Mouse (Mus musculus): ENCODE measurements around the gene Snx30. TPM values are rescaled to one million over a fixed set of nuclear protein-coding genes. Genes with fewer than 3 reads are reported as not detected.

Gene Snx30
- polyA plus RNA-seq, 1 experiment from 2014 or later, result 3.5 TPM

DNA sequence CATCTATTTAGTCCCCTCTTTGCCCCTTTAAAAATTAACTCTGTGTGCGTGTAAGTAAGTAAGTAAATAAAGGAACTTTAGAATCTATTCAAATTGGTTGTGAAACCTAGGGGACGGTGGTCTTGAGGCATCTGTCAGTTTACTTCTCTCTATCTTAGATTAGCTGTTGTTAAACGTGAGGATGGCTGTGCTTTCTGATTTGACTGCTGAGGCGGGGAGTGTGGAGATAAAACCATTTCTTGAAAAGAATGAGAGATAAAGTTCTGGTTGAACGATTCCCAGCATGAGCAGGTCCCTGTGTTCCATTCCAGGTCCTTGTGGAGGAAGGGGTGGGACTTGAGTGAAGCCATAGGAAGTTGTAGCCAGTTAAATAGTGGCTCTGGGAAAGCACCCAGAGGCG is 67.6 kb downstream of the Snx30 start:
- Histone ChIP-seq H3K27me3 (ENCODE audit: control insufficient read depth, insufficient read depth, low read length) (no peaks in the 10 kb centered on the region), H3K9me3 (ENCODE audit: control insufficient read depth, low read length) (no peaks in the 10 kb centered on the region), H3K4me3 (ENCODE audit: low read depth, low read length) (no peak overlapping the region), H3K4me1 (replicated peaks; ENCODE audit: control insufficient read depth, insufficient read depth) (no peaks in the 10 kb centered on the region), H3K9ac (ENCODE audit: low read length) (no peak overlapping the region), H3K4me2 (replicated peaks; ENCODE audit: low read depth) (no peak overlapping the region), H3K27ac (replicated peaks) (no peak overlapping the region), H3K36me3 (ENCODE audit: control insufficient read depth, insufficient read depth, low read length) (no peaks in the 10 kb centered on the region)
- WGBS, result 51% methylated on average over 6 of the region's 6 CpGs
- DNase-seq (ENCODE audit: low spot score) (no peak), ATAC-seq (ENCODE audit: low FRiP score, low TSS enrichment) (no peak)
- no peak for TF ChIP-seq EP300 (optimal IDR thresholded peaks at IDR 0.05)
- TF ChIP-seq CTCF (IDR thresholded peaks at IDR 0.05; ENCODE audit: low read depth), result no peak

DNA sequence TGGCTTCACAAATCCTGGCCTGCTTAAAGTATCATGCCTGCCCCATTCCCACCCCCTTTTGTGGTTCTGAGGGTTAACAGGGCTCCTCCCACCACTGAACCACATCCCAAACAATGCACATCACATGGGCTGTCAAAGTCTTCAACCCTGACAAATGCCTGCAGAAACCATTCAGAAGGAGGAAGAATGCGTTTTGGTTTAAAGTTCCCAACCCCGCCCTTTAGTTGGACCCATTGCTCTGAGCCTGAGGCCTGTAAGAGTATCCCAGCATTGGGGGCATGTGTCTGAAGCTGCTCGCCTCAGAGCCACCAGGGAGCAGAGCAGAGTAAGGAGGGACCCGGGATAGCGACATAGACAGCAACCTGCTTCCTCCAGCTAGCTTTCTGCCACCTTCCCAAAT is 68.2 kb downstream of the Snx30 start:
- Histone ChIP-seq H3K4me2 (replicated peaks; ENCODE audit: low read depth) (no peak overlapping the region), H3K36me3 (ENCODE audit: control insufficient read depth, insufficient read depth, low read length) (no peaks in the 10 kb centered on the region), H3K4me1 (replicated peaks; ENCODE audit: control insufficient read depth, insufficient read depth) (no peaks in the 10 kb centered on the region), H3K27me3 (ENCODE audit: control insufficient read depth, insufficient read depth, low read length) (no peaks in the 10 kb centered on the region), H3K27ac (replicated peaks) (no peak overlapping the region), H3K4me3 (ENCODE audit: low read depth, low read length) (no peak overlapping the region), H3K9me3 (ENCODE audit: control insufficient read depth, low read length) (no peaks in the 10 kb centered on the region), H3K9ac (ENCODE audit: low read length) (no peak overlapping the region)
- TF ChIP-seq EP300 (optimal IDR thresholded peaks at IDR 0.05) (no peak), CTCF (IDR thresholded peaks at IDR 0.05; ENCODE audit: low read depth) (peak; percentile 43)
- 54% methylated on average over 5 of the region's 5 CpGs for WGBS
- ATAC-seq (ENCODE audit: low FRiP score, low TSS enrichment) (no peak), DNase-seq (ENCODE audit: low spot score) (no peak)

DNA sequence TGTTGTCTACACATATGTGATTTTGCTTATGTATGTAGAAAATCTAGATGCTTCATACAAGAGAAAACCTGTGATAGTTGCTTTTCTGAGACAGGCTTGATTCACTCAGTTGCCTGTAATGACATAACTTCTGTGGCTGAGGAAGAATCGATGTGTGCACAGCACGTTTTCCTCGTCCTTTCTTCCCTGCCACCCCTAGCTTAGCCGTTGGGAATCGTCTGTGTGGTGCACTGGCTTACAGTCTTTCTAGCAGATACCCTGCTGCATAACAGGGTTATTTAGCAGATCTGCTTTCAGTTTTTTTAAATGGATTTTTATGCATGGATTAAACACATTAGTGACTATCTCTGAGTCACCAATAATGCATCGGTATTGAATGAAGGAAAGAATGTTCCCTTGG is 70.9 kb downstream of the Snx30 start:
- Histone ChIP-seq H3K9me3 (ENCODE audit: control insufficient read depth, low read length) (no peaks in the 10 kb centered on the region), H3K4me3 (ENCODE audit: low read depth, low read length) (no peak overlapping the region), H3K4me2 (replicated peaks; ENCODE audit: low read depth) (no peak overlapping the region), H3K27ac (replicated peaks) (no peak overlapping the region), H3K4me1 (replicated peaks; ENCODE audit: control insufficient read depth, insufficient read depth) (no peaks in the 10 kb centered on the region), H3K9ac (ENCODE audit: low read length) (no peak overlapping the region), H3K27me3 (ENCODE audit: control insufficient read depth, insufficient read depth, low read length) (no peaks in the 10 kb centered on the region), H3K36me3 (ENCODE audit: control insufficient read depth, insufficient read depth, low read length) (0 out of 2 replicates have a peak, but pooled peaks cover 3% of the 10 kb centered on the region)
- DNase-seq (ENCODE audit: low spot score) (no peak), ATAC-seq (ENCODE audit: low FRiP score, low TSS enrichment) (no peak)
- 76% methylated on average over 6 of the region's 6 CpGs for WGBS
- TF ChIP-seq CTCF (IDR thresholded peaks at IDR 0.05; ENCODE audit: low read depth) (no peak), EP300 (optimal IDR thresholded peaks at IDR 0.05) (no peak)

DNA sequence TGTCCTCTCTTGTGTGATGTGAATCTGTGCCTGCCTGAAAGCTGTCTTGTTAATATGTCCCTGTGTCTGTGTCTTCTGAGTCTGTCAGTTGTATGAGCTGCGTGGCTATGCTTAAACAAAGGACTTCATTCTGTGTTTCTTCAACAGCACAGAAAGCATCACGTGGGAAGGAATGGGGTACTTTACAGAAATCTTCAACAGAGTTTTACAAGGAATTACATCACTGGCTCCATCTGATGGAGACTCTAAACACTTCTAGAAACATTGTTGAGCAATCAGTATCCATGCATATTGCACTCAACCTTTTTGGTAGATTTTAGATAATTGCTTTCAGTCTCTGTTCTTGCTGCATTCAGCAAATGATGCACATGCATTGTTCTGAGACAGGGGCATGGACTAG is 71.4 kb downstream of the Snx30 start:
- no peaks in the 10 kb centered on the region for H3K27me3 ChIP-seq (ENCODE audit: control insufficient read depth, insufficient read depth, low read length)
- no peak overlapping the region for H3K27ac ChIP-seq (replicated peaks)
- no peak for TF ChIP-seq EP300 (optimal IDR thresholded peaks at IDR 0.05)
- TF ChIP-seq CTCF (IDR thresholded peaks at IDR 0.05; ENCODE audit: low read depth), result peak; percentile 14; the same call in 1 of the 2 replicates
- no peak overlapping the region for H3K4me3 ChIP-seq (ENCODE audit: low read depth, low read length)
- H3K9me3 ChIP-seq (ENCODE audit: control insufficient read depth, low read length), result no peaks in the 10 kb centered on the region
- no peak overlapping the region for H3K4me2 ChIP-seq (replicated peaks; ENCODE audit: low read depth)
- ATAC-seq (ENCODE audit: low FRiP score, low TSS enrichment) (no peak), DNase-seq (ENCODE audit: low spot score) (no peak)
- 0 out of 2 replicates have a peak, but pooled peaks cover 3% of the 10 kb centered on the region for H3K36me3 ChIP-seq (ENCODE audit: control insufficient read depth, insufficient read depth, low read length)
- 68% methylated on average over 2 of the region's 2 CpGs for WGBS
- H3K4me1 ChIP-seq (replicated peaks; ENCODE audit: control insufficient read depth, insufficient read depth), result no peaks in the 10 kb centered on the region
- H3K9ac ChIP-seq (ENCODE audit: low read length), result no peak overlapping the region

DNA sequence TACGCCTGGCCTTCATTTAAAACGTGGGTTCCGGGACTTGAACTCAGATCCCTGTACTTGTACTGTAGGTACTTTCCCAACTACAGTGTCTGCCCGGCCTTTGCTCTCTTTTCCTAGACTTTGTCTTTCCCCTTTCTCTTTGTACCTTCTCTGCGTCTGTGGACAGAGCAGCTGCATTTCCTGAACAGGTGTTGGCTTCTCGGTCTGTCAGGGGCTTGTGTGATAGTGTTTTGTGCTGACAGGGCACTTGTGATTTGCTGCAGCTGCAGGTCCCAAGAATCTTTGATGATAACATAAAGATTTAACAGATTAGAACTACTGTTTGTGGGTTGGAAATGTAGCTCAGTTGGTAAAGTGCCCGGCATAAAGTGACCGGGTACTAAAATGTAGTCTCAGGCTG is 73.0 kb downstream of the Snx30 start:
- TF ChIP-seq EP300 (optimal IDR thresholded peaks at IDR 0.05), result no peak
- TF ChIP-seq CTCF (IDR thresholded peaks at IDR 0.05; ENCODE audit: low read depth), result no peak
- Histone ChIP-seq H3K4me2 (replicated peaks; ENCODE audit: low read depth) (no peak overlapping the region), H3K27me3 (ENCODE audit: control insufficient read depth, insufficient read depth, low read length) (no peaks in the 10 kb centered on the region), H3K27ac (replicated peaks) (no peak overlapping the region), H3K9ac (ENCODE audit: low read length) (no peak overlapping the region), H3K4me1 (replicated peaks; ENCODE audit: control insufficient read depth, insufficient read depth) (no peaks in the 10 kb centered on the region), H3K36me3 (ENCODE audit: control insufficient read depth, insufficient read depth, low read length) (0 out of 2 replicates have a peak, but pooled peaks cover 3% of the 10 kb centered on the region), H3K9me3 (ENCODE audit: control insufficient read depth, low read length) (no peaks in the 10 kb centered on the region), H3K4me3 (ENCODE audit: low read depth, low read length) (no peak overlapping the region)
- WGBS, result 80% methylated on average over 8 of the region's 8 CpGs
- ATAC-seq (ENCODE audit: low FRiP score, low TSS enrichment) (no peak), DNase-seq (ENCODE audit: low spot score) (no peak)

- Histone ChIP-seq H3K9ac (ENCODE audit: low read length) (no peak overlapping the region), H3K4me3 (ENCODE audit: low read depth, low read length) (no peak overlapping the region), H3K27ac (replicated peaks) (no peak overlapping the region), H3K9me3 (ENCODE audit: control insufficient read depth, low read length) (no peaks in the 10 kb centered on the region), H3K36me3 (ENCODE audit: control insufficient read depth, insufficient read depth, low read length) (0 out of 2 replicates have a peak, but pooled peaks cover 3% of the 10 kb centered on the region), H3K4me2 (replicated peaks; ENCODE audit: low read depth) (no peak overlapping the region), H3K4me1 (replicated peaks; ENCODE audit: control insufficient read depth, insufficient read depth) (no peaks in the 10 kb centered on the region), H3K27me3 (ENCODE audit: control insufficient read depth, insufficient read depth, low read length) (no peaks in the 10 kb centered on the region)
- WGBS, result 82% methylated on average over 3 of the region's 3 CpGs
- ATAC-seq (ENCODE audit: low FRiP score, low TSS enrichment), result no peak
- TF ChIP-seq EP300 (optimal IDR thresholded peaks at IDR 0.05) (no peak), CTCF (IDR thresholded peaks at IDR 0.05; ENCODE audit: low read depth) (no peak)
- no peak for DNase-seq (ENCODE audit: low spot score)
Measured at GRCm38 (mm10) chr4:59879444-59879843, 73.8 kb downstream of the Snx30 start.
